Mouse (Mus musculus): ENCODE results near the gene CN725425.

The CN725425 gene

DNA sequence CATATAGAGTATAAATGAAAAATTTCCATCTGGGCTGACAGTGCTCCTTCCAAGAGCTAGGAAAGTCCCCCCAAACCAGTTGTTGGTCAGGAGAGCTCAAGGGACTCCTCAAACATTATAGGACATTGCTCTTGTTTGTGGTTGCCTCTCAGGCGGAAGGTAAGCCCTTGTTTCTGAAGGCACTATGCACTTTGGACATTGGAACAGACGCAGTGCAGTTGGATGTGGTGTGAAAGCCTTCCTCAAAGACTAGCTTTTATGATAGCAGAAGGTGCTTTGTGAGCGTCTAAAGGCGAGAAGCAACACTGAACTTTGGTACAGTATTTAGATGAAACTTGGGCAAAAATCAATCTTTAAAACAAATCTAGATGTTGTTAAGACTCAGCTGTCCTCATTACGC lies 7.2 kb downstream of the CN725425 start:
- DNase-seq (ENCODE audit: low spot score in 2 of 2) = no peak

DNA sequence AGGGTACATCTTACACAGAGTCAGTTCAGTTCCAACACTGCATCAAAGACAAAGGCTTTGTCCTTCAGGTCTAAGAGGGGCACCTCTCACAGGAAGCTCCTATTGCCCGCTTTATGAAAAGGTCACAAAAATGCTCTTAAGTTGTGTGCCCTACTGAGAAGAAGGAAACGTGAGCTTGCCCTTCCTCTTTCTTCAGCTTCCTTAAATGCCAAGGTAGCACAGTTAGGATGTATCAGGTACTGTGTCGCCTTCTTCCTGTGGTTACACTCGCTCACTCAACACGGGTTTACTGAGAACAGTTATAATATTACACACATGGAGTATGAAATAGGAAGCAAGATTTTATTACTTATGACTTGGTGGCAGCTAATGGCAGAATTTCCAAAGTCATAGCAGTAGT lies 38.0 kb downstream of the CN725425 start:
- no peak for DNase-seq (ENCODE audit: low spot score in 2 of 2)

DNA sequence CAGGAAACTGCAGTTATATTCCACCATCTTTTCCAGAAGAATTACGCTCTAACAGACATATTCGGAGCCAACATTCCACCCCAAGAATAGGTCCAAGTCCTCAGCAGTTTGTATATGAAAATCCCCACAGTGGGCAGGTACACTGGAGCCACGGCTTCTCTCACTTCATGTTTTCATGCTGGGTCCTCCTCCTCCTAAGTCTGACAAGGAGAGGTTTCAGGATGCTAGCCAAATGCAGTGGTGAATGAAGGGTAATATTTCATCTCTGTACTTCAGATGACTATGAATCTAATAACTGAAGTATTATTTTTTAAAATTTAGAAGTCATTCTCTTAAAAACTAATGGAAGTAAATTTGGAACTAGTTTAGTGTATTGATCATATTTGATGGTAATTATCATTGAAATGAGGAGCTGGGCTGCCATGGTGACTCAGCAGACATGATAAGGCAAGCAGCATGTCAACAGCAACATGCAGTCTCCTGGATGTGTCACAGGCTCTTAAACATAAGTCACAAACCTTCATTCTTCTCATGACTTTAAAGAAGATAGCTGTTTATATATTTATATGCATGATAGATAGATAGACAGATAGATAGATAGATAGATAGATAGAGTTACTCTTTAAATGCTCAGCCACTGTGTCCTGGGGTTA lies 41.5 kb downstream of the CN725425 start:
- DNase-seq (ENCODE audit: low spot score in 2 of 2) = no peak

GRCm38 (mm10) chr15:91250815-91251214 lies 51.5 kb downstream of the CN725425 start:
- no peak for DNase-seq (ENCODE audit: low spot score in 2 of 2)

GRCm38 (mm10) chr15:91251544-91252408 lies 52.5 kb downstream of the CN725425 start:
- no peak for DNase-seq (ENCODE audit: low spot score in 2 of 2)

- no peak for DNase-seq (ENCODE audit: low spot score in 2 of 2)
Measured at GRCm38 (mm10) chr15:91252956-91253355, 53.7 kb downstream of the CN725425 start.

DNA sequence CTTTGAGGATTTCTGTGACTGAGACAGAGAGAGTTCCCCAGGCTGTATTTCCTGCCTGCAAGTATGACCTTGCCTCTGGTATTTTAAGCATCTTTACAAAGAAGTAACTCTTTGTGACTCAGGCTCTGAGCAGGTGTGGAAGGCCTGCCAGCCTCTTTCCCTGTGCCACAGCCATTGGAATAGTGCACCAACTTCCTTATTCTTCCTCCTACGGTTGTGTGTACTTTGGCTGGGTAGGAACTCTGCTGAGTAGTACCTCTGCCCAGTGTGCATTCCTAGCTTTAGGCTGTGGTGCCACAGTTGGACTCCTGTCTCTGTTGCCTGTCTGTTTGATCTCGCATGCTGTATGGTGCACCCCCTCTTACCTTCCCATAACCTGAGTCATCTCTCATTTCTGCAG lies 56.0 kb downstream of the CN725425 start:
- DNase-seq (ENCODE audit: low spot score in 2 of 2) = no peak

DNA sequence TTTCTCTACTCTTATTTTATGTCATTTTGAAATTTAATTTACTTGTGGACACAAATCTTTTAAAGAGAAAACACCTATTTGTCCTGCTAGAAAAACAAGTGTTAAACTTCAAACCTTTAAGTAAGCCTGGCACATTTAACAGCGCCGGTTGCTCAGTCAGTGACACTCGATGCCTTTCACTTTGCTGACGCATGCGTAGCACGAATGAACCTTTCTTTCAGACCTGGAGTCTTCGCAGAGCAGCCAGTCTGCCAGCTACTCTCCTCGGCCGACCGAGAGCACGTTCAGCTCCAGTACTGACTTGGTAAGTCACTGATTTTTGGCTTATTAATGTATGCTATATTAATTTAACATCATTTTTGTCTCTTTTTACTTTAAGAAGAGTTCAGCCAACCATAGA lies 57.8 kb downstream of the CN725425 start:
- no peak for DNase-seq (ENCODE audit: low spot score in 2 of 2)

DNA sequence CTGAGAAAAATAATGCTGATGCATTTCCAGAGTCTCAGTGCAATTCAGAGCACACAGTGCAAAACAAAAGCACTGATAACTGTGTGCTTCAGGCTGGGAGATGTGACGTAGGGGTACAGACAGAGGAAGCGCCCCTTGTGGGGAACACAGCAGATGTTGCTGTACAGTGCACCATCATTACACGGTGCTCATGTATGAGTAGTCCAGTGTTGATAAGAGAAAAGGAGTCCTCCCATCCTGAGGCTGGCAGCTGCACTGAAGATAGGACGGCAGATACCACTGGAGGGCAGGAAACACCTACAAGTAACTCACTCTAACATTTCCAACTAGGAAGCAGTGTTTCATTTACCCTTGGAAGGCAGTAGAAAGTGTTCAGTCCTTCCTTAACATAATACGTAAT lies 61.3 kb downstream of the CN725425 start:
- DNase-seq (ENCODE audit: low spot score in 2 of 2) = no peak

DNA sequence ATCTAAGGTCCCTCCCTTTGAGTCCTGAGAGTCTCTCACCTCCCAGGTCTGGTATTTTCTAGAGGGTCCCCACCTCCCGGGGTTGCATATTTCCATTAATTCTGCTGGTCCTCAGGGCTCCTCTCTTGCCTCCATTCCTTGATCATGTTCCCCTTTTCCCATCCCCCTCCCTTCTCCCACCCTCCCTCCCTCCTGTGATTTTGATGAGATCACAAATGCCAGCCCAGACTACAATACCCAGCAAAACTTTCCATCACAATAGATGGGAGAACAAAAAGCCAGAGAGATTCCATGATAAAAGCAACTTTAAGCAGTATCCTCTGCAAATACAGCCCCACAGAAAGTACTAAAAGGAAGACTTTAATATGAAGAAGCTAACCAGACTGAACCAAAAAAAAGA lies 64.6 kb downstream of the CN725425 start:
- DNase-seq (ENCODE audit: low spot score in 2 of 2) = no peak

GRCm38 (mm10) chr15:91268532-91268931 lies 69.2 kb downstream of the CN725425 start:
- DNase-seq (ENCODE audit: low spot score in 2 of 2) = no peak

GRCm38 (mm10) chr15:91275961-91276360 lies 76.7 kb downstream of the CN725425 start:
- no peak for DNase-seq (ENCODE audit: low spot score in 2 of 2)

DNA sequence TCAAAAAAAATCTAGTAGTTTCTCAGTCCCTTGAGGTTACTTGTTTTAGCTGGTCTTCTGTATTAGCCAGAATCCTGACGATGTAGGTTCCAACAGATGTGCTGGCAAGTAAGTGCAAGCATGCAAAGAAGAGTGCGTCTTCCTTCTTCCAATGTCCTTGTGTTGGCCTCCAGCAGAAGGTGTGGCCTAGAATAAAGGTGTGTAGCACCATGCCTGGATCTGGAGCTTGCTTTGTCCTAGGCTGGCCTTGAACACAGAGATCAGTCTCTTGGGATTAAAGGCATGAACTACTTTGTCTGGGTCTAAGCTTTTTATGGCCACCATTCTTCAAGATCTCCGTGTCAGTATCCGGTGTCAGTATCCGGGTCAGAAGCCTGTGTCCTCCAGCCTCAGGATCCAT lies 80.3 kb downstream of the CN725425 start:
- DNase-seq (ENCODE audit: low spot score in 2 of 2) = no peak

GRCm38 (mm10) chr15:91281521-91281920 lies 82.2 kb downstream of the CN725425 start:
- DNase-seq (ENCODE audit: low spot score in 2 of 2) = no peak

DNA sequence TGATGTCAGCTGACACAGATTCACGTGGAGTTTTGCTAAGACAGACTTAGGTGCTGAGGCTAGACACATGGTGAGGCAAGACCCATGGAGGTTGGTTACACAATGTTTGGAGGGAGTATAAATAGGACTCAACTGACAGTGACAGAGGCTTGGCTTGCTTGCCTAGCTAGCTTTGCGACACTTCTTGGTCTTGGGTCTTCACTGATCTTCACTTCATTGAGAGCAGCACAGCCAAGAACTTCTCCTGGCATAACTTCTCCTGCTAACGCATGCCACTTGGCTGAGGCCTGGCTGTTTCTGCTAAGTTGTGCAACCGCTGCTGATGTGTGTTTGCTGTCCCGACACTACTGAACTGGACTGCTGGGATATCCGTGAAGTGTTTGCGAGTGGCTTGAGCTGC lies 83.5 kb downstream of the CN725425 start:
- DNase-seq (ENCODE audit: low spot score in 2 of 2) = no peak

GRCm38 (mm10) chr15:91283418-91283817 lies 84.1 kb downstream of the CN725425 start:
- no peak for DNase-seq (ENCODE audit: low spot score in 2 of 2)

GRCm38 (mm10) chr15:91299319-91299835 lies 100.1 kb downstream of the CN725425 start:
- DNase-seq (ENCODE audit: low spot score in 2 of 2) = no peak

GRCm38 (mm10) chr15:91301366-91301765 lies 102.1 kb downstream of the CN725425 start:
- DNase-seq (ENCODE audit: low spot score in 2 of 2) = peak; percentile 44 to 45

DNA sequence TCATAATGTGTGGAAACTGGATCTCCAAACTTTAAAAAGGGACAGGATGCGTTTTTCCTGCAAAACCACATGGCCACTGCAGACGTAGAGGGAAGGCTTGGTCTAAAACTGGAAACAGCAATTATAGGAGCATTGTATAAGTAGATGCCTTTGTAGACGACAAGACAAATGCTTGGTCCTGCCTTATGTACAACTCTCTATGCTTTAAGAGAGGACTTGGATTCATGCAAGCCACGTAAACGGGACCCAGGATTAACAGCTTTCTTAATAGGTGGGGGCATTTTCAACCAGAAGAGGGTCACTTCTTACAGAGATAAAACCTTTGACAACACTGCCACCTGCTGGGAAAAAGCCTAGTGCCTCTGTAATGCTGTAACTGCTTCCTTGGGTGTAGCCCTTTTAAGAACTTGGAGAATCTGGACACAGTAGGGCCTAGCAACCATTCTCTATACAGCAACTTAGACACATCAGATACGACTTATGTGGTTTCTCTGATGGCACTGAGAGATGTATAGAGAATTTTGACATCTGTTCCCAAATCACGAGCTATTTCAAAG lies 105.1 kb downstream of the CN725425 start:
- DNase-seq (ENCODE audit: low spot score in 2 of 2) = no peak

Measured in spleen, postnatal 36 days (tissue).